Mouse (Mus musculus) WW6 (cell line): ENCODE data around the gene Dip2b.

Experiments used
- DNase-seq: peaks from one replicate; pipeline ENCODE4 v3.0.0-alpha.2; 2013; ENCODE audit warnings: low read depth, low spot score

The Dip2b gene

DNA sequence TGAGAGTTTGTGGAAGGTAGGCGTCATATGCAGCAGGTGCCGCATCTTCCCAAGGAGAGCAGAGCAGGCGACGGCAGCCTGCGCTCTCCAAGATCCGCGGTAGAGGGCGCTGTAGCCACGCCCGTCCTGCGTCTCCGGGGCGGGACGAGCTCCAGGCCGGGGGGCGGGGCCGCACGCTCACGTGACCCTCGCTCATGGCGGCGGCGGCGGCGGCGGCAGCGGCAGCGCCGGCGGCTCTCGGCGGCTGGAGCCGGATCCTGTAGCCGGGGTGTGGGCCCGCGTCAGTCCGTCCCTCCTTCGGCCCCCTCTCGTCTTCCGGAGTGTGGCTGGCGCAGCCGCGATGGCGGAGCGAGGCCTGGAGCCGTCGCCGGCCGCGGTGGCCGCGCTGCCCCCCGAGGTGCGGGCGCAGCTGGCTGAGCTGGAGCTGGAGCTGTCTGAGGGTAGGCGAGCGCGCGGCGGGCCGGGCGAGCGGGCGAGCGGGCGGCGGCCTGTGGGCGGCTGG lies at the start of gene Dip2b:
Gene Dip2b (plus strand): TSS at position 195 of the 502 bp plus-strand sequence.
- peak; percentile 82 for DNase-seq

GRCm38 (mm10) chr15:99993100-99993499 lies 45.4 kb upstream of the Dip2b start:
- no peak for DNase-seq

DNA sequence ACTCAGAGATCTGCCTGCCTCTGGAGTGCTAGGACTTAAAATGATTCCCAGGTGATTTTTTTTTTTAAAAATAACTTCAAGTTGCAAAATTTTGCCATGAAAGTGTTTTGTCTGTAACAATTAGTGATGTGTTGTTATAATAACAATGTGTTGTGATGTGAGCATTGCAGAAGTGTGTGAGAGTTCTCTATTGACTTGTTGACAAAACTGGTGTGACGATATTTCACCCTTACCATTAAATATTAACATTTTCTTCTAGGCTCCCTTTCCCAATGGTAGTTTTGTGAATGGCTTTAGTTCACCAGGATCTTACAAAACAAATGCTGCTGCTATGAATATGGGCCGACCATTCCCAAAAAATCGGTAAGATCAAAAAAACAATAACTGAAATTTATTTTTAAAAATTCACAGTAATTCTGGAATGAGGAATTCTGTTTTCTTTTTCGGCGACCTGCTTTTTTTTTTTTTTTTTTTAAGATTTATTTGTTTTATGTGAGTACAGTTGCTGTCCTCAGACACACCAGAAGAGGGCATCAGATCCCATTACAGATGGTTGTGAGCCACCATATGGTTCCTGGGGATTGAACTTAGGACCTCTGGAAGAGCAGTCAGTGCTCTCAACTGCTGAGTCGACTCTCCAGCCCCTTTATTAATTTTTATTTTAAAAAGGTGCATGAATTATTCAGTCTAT lies 41.2 kb upstream of the Dip2b start:
- no peak for DNase-seq

- no peak for DNase-seq
These were observed 39.1 kb upstream of the Dip2b start for GRCm38 (mm10) chr15:99999390-99999789.

DNA sequence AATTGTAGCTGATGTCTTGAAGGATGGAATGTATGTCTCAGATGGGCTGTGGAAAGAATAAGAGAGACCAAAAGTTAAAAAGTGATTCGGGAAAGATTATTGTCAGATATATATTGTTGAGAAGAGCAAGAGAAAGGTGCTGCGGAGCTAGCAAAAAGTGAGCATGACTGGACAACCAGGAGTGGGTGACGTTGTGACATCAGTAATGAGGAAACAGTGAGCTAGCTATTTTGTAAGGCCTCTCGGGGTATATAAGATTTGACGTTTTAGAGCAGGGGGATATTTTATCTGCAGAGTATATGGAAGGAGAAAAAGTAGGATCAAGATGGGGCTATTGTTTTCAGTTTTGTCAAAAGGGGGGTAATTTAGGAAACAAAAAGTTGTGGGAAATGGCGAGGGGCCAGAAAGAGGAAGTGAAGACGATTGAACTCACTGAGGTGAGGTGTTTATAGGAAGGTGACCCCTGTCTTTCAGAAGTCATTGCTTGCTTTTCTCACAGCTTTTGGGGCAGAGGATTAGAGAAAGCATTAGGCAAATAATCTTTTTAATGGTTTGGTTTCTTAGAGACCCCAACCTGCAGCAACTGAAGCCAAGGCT lies 33.7 kb upstream of the Dip2b start:
- no peak for DNase-seq

DNA sequence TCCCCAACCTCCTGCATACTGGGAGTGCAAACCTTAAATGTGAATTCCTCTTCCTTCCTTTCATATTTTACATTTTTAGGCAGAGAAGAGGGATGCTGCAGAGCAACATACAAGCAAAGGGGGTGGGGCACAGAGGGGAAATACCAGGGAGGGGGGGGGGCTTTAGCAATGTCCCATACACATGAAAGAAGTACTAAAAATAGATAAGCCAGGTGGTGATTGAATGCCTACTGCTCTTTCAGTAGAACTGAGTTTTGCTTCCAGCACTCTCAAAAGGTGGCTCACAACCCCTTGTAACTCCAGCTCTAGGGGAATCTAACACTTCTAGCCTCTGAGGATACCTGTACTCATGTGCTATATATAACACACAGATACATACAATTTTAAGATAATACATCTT lies 32.3 kb upstream of the Dip2b start:
- DNase-seq = no peak

- DNase-seq = no peak
These were observed 20.1 kb upstream of the Dip2b start for GRCm38 (mm10) chr15:100018280-100018899.

DNA sequence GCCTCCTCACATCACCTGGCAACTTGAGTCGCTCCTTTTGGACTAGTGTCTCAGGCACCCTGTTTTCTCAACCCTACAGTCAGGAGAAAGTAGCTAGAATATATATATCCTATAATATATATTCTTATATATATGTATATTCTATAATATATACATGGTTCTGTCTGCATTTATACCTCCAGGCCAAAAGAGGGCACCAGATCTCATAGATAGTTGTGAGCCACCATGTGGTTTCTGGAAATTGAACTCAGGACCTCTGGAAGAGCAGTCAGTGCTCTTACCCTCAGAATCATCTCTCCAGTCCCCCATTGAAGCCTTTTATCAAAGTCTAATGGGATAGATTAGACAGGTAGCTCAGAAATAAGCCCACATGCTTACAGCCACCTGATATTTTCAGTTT lies 17.3 kb upstream of the Dip2b start:
- no peak for DNase-seq

DNA sequence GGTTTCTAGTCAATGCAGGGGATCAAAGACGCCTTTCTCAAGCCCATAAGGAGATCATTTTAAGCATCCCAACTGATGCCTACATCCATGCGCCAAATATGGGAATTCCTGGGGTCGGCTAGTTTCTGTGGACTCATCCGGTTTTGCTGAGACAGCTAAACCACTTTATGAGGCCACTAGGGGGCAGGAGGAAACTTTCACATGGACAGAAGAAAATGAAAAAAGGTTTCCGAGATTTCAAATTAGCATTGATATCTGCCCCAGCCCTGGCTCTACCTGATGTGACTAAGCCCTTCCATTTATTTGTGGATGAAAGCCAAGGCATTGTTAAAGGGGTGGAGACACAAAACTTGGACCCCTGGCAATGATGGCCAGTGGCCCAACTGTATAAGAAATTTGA lies 15.5 kb upstream of the Dip2b start:
- DNase-seq = no peak

DNA sequence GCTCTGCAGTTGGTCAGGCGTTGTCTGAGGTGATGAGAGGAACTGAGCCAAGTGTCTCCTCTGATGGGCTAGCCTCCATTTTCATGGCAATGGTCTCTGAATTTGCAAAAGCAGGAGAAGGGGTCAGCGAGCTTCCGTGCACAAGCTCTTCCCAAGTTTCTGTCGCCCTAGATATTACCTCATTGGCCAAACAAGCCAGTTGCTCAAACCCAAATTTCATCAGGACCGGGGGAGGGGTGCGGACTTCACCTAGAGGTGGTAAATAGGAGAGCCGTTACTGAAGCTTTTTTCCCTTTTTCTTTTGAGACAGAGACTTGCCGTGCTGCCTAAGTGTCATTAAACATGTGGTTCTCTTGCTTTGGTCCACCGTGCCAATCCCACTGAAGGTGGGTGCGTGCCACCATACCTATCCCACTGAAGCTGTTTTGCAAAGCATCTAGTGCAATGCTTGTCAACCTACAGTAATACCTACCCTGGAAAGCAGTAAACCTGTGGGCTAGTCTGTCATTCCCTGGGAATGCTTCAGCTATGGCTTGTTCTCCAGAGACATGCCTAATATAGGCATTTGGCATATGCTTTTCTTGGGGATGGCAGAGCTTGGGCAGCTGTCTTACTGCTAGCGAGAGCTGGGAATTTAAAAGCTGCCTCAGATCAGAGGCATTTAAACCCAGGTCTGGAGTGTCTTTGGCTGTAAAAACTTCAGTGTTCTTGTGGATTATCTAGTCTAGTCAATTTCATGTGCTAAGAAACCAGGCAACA lies 13.2 kb upstream of the Dip2b start:
- DNase-seq = no peak

DNA sequence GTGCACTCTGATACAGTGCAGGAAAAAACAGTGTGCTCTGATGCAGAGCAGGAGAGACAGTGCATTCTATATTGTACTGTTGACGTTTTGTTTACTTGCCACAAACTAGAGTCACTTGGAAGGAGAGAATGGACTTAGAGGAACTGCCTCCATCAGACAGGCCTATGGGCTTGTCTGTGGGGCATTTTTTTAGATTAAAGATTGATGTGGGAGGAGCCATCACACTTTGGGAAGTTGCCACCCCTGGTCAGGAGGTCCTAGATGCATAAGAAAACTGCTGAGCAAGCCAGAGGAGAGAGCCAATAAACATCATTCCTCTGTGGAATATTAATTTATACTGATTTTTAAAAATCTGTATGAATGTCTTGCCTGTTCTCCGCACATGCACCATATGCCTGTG lies 10.3 kb upstream of the Dip2b start:
- no peak for DNase-seq

DNA sequence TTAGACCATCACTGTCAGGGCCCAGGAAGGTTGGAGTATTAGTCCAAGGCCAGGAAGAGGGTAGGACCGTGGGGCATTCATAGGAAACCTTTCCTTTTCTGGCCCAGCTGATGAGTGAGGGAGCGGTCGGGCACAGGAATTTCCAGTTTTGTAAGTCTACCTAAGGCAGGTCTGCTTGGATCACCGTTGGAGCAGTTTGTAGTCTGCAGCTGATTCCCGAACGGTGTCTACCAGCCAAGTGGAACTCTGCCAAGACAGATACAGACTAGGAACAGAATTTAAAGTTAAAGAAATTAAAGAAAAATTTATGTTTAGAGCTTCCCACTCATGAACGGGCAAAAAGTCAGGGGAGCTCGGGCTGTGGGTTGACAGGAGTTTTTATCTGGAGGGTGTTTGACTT lies 9.0 kb upstream of the Dip2b start:
- no peak for DNase-seq

DNA sequence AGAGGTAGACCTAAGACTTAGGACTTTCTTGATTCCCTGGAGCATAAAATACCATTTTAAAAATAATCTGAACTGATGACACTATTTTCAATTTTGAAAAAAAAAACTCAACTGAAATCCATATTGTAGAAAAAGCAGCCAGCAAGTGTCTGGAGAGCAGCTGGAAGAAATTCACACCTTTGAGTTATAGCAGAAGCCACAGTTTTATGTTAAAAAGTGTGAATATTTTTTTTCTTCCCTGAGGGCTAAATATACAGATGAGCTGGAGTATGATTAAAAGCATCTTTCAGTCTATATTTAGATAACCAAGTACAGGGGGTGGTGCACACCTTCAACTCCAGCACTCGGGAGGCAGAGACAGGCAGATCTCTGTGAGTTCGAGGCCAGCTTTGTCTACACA lies 8.6 kb upstream of the Dip2b start:
- DNase-seq = no peak

- DNase-seq = no peak
These were observed 5.9 kb upstream of the Dip2b start for GRCm38 (mm10) chr15:100032546-100032945.

GRCm38 (mm10) chr15:100039001-100039701 lies 687 bp downstream of the Dip2b start:
- no peak for DNase-seq

GRCm38 (mm10) chr15:100040541-100041266 lies 2.2 kb downstream of the Dip2b start:
- DNase-seq = no peak

GRCm38 (mm10) chr15:100041267-100042047 lies 3.0 kb downstream of the Dip2b start:
- DNase-seq = no peak

GRCm38 (mm10) chr15:100042048-100042400 lies 3.6 kb downstream of the Dip2b start:
- no peak for DNase-seq

- DNase-seq = no peak
These were observed 7.1 kb downstream of the Dip2b start for GRCm38 (mm10) chr15:100045576-100045975.

- DNase-seq = no peak
These were observed 11.1 kb downstream of the Dip2b start for GRCm38 (mm10) chr15:100049496-100050087.
